Mouse (Mus musculus) thymus, adult 2 months (tissue): ENCODE measurements around the gene Smim15.

Experiments used
- CTCF ChIP-seq: fragments of 200-500 bp; IDR thresholded peaks from 2 replicates; pipeline ENCODE4 v1.5.1; 2012; ENCODE audit warnings: mild to moderate bottlenecking, control low read depth, low read length, moderate library complexity, borderline replicate concordance; ENCODE audit not compliant: control insufficient read depth, poor library complexity, insufficient read depth; ENCODE audit errors: extremely low read depth
- POLR2A ChIP-seq: fragments of 200-500 bp; IDR thresholded peaks from 2 replicates; pipeline ENCODE4 v1.6.1; 2012; ENCODE audit warnings: mild to moderate bottlenecking, low read length, control low read depth, moderate library complexity; ENCODE audit not compliant: control insufficient read depth, poor library complexity, insufficient read depth; ENCODE audit errors: extremely low read depth

- TF ChIP-seq CTCF (no peak), POLR2A (no peak)
Measured at GRCm38 (mm10) chr13:108040451-108040850, 3.8 kb upstream of the Smim15 start.
